Mouse (Mus musculus): ENCODE measurements around the gene Kcnk15. TPM values are rescaled to one million over a fixed set of nuclear protein-coding genes. Genes with fewer than 3 reads are reported as not detected.

The Kcnk15 gene
- polyA plus RNA-seq, 1 experiment from 2014 or later: not detected

- DNase-seq (no peak), ATAC-seq (no peak)
- Histone ChIP-seq H3K27me3 (ENCODE audit: insufficient read depth, low read length) (no peaks in the 10 kb centered on the region), H3K9me3 (ENCODE audit: low read length) (no peaks in the 10 kb centered on the region), H3K27ac (ENCODE audit: low read depth) (no peak overlapping the region), H3K36me3 (replicated peaks; ENCODE audit: insufficient read depth, low read length) (no peaks in the 10 kb centered on the region), H3K9ac (replicated peaks) (no peak overlapping the region), H3K4me2 (ENCODE audit: low read depth, low read length) (no peak overlapping the region), H3K4me3 (ENCODE audit: low read depth, low read length) (no peak overlapping the region), H3K4me1 (ENCODE audit: insufficient read depth) (peaks cover 5% of the 10 kb centered on the region; the same call in 1 of the 2 replicates)
- TF ChIP-seq CTCF (IDR thresholded peaks at IDR 0.05; ENCODE audit: low read depth) (no peak), EP300 (IDR thresholded peaks at IDR 0.05; ENCODE audit: low read depth) (no peak)
- WGBS (ENCODE audit: insufficient replicate concordance): 34% methylated on average over 2 of the region's 2 CpGs
Observed at GRCm38 (mm10) chr2:163895156-163895555, 41.7 kb downstream of the Kcnk15 start.

GRCm38 (mm10) chr2:163897026-163897425 is 43.6 kb downstream of the Kcnk15 start:
- no peak overlapping the region for H3K9ac ChIP-seq (replicated peaks)
- H3K36me3 ChIP-seq (replicated peaks; ENCODE audit: insufficient read depth, low read length): no peaks in the 10 kb centered on the region
- no peaks in the 10 kb centered on the region for H3K27me3 ChIP-seq (ENCODE audit: insufficient read depth, low read length)
- no peak for TF ChIP-seq CTCF (IDR thresholded peaks at IDR 0.05; ENCODE audit: low read depth)
- TF ChIP-seq EP300 (IDR thresholded peaks at IDR 0.05; ENCODE audit: low read depth): no peak
- WGBS (ENCODE audit: insufficient replicate concordance): 88% methylated on average over 7 of the region's 7 CpGs
- no peak overlapping the region for H3K4me3 ChIP-seq (ENCODE audit: low read depth, low read length)
- ATAC-seq: no peak
- no peak overlapping the region for H3K4me2 ChIP-seq (ENCODE audit: low read depth, low read length)
- no peak for DNase-seq
- H3K4me1 ChIP-seq (ENCODE audit: insufficient read depth): peaks cover 8% of the 10 kb centered on the region; the same call in 1 of the 2 replicates
- no peaks in the 10 kb centered on the region for H3K9me3 ChIP-seq (ENCODE audit: low read length)
- H3K27ac ChIP-seq (ENCODE audit: low read depth): no peak overlapping the region

DNA sequence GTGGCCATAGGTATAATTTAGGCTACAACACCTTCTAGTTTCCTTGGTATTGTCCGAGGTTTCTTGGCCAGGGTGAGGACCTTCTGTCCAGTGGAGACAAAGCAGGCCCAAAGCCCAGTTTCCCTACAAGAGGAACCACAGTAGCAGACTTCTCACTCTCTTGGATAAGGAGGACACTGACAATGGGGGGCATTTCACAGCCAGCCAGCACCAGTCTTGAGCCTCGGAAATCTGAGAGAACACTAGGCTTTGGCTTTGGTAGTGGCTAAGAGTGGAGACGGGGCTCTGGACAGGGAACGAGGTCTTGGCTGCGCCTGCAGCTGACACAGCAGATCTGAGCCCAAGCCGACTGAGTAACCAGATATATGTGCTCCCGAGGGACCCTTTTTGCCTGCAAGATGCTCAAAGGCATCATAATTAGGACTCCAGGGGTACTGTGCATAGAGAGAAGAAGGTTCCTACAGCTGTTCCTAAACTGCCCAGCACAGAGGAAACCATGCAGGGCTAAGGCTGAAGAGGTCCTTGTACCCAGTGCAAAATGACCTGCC is 44.6 kb downstream of the Kcnk15 start:
- Histone ChIP-seq H3K9me3 (ENCODE audit: low read length) (no peaks in the 10 kb centered on the region), H3K4me1 (ENCODE audit: insufficient read depth) (peaks cover 14% of the 10 kb centered on the region; the same call in 1 of the 2 replicates)
- WGBS (ENCODE audit: insufficient replicate concordance): 69% methylated on average over 7 of the region's 7 CpGs

GRCm38 (mm10) chr2:163899910-163900411 is 46.5 kb downstream of the Kcnk15 start:
- no peak for TF ChIP-seq EP300 (IDR thresholded peaks at IDR 0.05; ENCODE audit: low read depth)
- TF ChIP-seq CTCF (IDR thresholded peaks at IDR 0.05; ENCODE audit: low read depth): no peak
- ATAC-seq (no peak), DNase-seq (no peak)
- H3K4me1 ChIP-seq (ENCODE audit: insufficient read depth): peaks cover 18% of the 10 kb centered on the region; the same call in 1 of the 2 replicates
- 28% methylated on average over 14 of the region's 14 CpGs for WGBS (ENCODE audit: insufficient replicate concordance)
- H3K4me3 ChIP-seq (ENCODE audit: low read depth, low read length): no peak overlapping the region
- H3K4me2 ChIP-seq (ENCODE audit: low read depth, low read length): no peak overlapping the region
- H3K27me3 ChIP-seq (ENCODE audit: insufficient read depth, low read length): no peaks in the 10 kb centered on the region
- no peak overlapping the region for H3K27ac ChIP-seq (ENCODE audit: low read depth)
- no peak overlapping the region for H3K9ac ChIP-seq (replicated peaks)
- H3K36me3 ChIP-seq (replicated peaks; ENCODE audit: insufficient read depth, low read length): no peaks in the 10 kb centered on the region
- no peaks in the 10 kb centered on the region for H3K9me3 ChIP-seq (ENCODE audit: low read length)

More for the DNA sequence above, 44.6 kb downstream of the Kcnk15 start:
- DNase-seq (no peak), ATAC-seq (no peak)
- H3K9ac ChIP-seq (replicated peaks): no peak overlapping the region
- H3K27ac ChIP-seq (ENCODE audit: low read depth): no peak overlapping the region
- H3K36me3 ChIP-seq (replicated peaks; ENCODE audit: insufficient read depth, low read length): no peaks in the 10 kb centered on the region
- no peak overlapping the region for H3K4me3 ChIP-seq (ENCODE audit: low read depth, low read length)
- H3K4me2 ChIP-seq (ENCODE audit: low read depth, low read length): no peak overlapping the region
- no peak for TF ChIP-seq EP300 (IDR thresholded peaks at IDR 0.05; ENCODE audit: low read depth)
- H3K27me3 ChIP-seq (ENCODE audit: insufficient read depth, low read length): no peaks in the 10 kb centered on the region

DNA sequence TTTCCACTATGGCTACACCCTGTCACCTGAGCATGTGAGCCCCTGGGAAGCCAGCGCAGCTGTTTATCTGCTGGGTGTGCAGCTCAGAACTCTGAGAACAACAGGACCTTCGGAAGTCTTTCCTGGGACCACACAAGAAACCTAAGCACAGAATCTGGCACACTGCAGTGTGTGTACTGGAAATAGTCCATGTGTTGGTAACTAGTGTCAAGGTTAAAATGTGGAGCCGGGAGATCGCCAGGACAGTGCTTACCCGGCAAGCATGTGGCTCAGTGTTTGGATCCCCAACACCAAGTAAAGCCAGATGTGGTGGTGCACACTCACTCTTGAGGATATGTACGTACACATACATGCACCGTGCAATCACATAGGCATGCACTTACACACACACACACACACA is 47.6 kb downstream of the Kcnk15 start:
- Histone ChIP-seq H3K27me3 (ENCODE audit: insufficient read depth, low read length) (no peaks in the 10 kb centered on the region), H3K9me3 (ENCODE audit: low read length) (no peaks in the 10 kb centered on the region), H3K4me1 (ENCODE audit: insufficient read depth) (peaks cover 18% of the 10 kb centered on the region; the same call in 1 of the 2 replicates), H3K36me3 (replicated peaks; ENCODE audit: insufficient read depth, low read length) (no peaks in the 10 kb centered on the region), H3K9ac (replicated peaks) (no peak overlapping the region), H3K4me2 (ENCODE audit: low read depth, low read length) (no peak overlapping the region), H3K27ac (ENCODE audit: low read depth) (no peak overlapping the region), H3K4me3 (ENCODE audit: low read depth, low read length) (no peak overlapping the region)
- WGBS (ENCODE audit: insufficient replicate concordance): 67% methylated on average over 7 of the region's 7 CpGs
- ATAC-seq (no peak), DNase-seq (no peak)
- no peak for TF ChIP-seq CTCF (IDR thresholded peaks at IDR 0.05; ENCODE audit: low read depth)

- H3K9ac ChIP-seq (replicated peaks): no peak overlapping the region
- ATAC-seq: peak; percentile 65
- no peak for TF ChIP-seq CTCF (IDR thresholded peaks at IDR 0.05; ENCODE audit: low read depth)
- no peak for TF ChIP-seq EP300 (IDR thresholded peaks at IDR 0.05; ENCODE audit: low read depth)
- H3K4me1 ChIP-seq (ENCODE audit: insufficient read depth): peaks cover 18% of the 10 kb centered on the region; the same call in 1 of the 2 replicates
- no peak overlapping the region for H3K4me3 ChIP-seq (ENCODE audit: low read depth, low read length)
- WGBS (ENCODE audit: insufficient replicate concordance): 63% methylated on average over 4 of the region's 4 CpGs
- peak overlapping the region; percentile 57; the same call in 1 of the 2 replicates for H3K27ac ChIP-seq (ENCODE audit: low read depth)
- no peaks in the 10 kb centered on the region for H3K36me3 ChIP-seq (replicated peaks; ENCODE audit: insufficient read depth, low read length)
- H3K9me3 ChIP-seq (ENCODE audit: low read length): no peaks in the 10 kb centered on the region
- no peaks in the 10 kb centered on the region for H3K27me3 ChIP-seq (ENCODE audit: insufficient read depth, low read length)
- H3K4me2 ChIP-seq (ENCODE audit: low read depth, low read length): no peak overlapping the region
- DNase-seq: peak; percentile 34
Observed at GRCm38 (mm10) chr2:163902448-163902847, 49.0 kb downstream of the Kcnk15 start.
